Mouse (Mus musculus) bone marrow macrophage, adult 2 months (primary cell): ENCODE data around the gene Ncapd3.

Source experiments
- CTCF ChIP-seq: IDR thresholded peaks from 2 replicates; pipeline ENCODE4 v1.5.1; 2012; ENCODE audit warnings: low read depth, mild to moderate bottlenecking, low read length, moderate library complexity
- POLR2A ChIP-seq: IDR thresholded peaks from 2 replicates; pipeline ENCODE4 v1.6.1; 2012; ENCODE audit warnings: mild to moderate bottlenecking, low read depth, low read length, borderline replicate concordance

DNA sequence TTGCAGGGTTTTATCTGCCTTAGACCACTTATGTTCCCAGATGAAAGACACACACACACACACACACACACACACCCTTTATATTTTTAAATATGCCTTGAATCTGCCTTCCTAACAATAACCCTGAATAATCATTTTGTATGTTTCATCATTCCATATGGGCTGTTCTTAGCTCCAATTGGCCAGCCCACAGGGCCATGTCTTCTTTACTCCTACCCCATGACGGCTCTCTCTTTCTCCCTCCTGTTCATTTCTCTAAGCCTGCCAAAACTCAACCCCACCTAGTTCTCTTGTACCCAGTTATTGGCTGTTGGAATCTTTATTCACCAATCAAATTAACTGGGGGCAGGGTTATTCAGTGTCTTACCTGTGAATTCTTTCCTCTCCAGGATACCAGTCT is 60.2 kb downstream of the Ncapd3 start:
- TF ChIP-seq CTCF: no peak
- no peak for TF ChIP-seq POLR2A
